Mouse (Mus musculus) lung, embryonic 16.5 days (tissue): ENCODE data around the gene C2cd2. TPM values are rescaled to one million over a fixed set of nuclear protein-coding genes. Genes with fewer than 3 reads are reported as not detected.

Experiments
- ATAC-seq: fragments of 200-750 bp; cut with Nextera tagmentation; 2 replicates; pipeline ENCODE4 v1.8.0; 2017; ENCODE audit warnings: low read depth, mild to moderate bottlenecking, moderate library complexity
- H3K27ac ChIP-seq: fragments of 300-500 bp; sonication (generic); 2 replicates; pipeline ENCODE4 v1.5.1; 2014; ENCODE audit warnings: mild to moderate bottlenecking, control low read depth, low read length
- H3K27me3 ChIP-seq: fragments of 300-500 bp; sonication (generic); 2 replicates; pipeline ENCODE4 v1.6.1; 2014; ENCODE audit warnings: low read depth, low read length, mixed read lengths; ENCODE audit not compliant: control insufficient read depth, insufficient read depth
- H3K36me3 ChIP-seq: fragments of 300-500 bp; sonication (generic); 2 replicates; pipeline ENCODE4 v1.6.1; 2014; ENCODE audit warnings: low read length; ENCODE audit not compliant: control insufficient read depth, insufficient read depth
- H3K4me1 ChIP-seq: fragments of 300-500 bp; sonication (generic); replicated peaks from 2 replicates; pipeline ENCODE4 v1.6.1; 2014; ENCODE audit warnings: low read length, mixed read lengths; ENCODE audit not compliant: control insufficient read depth, insufficient read depth
- H3K4me2 ChIP-seq: fragments of 300-500 bp; sonication (generic); 2 replicates; pipeline ENCODE4 v1.6.1; 2014; ENCODE audit warnings: low read depth, low read length, control low read depth
- H3K4me3 ChIP-seq: fragments of 300-500 bp; sonication (generic); 2 replicates; pipeline ENCODE4 v1.5.1; 2014; ENCODE audit warnings: mild to moderate bottlenecking, low read length, control low read depth
- H3K9ac ChIP-seq: fragments of 300-500 bp; sonication (generic); 2 replicates; pipeline ENCODE4 v1.6.1; 2014; ENCODE audit warnings: low read length, control low read depth
- H3K9me3 ChIP-seq: fragments of 300-500 bp; sonication (generic); 2 replicates; pipeline ENCODE4 v1.6.1; 2016; ENCODE audit warnings: low read length; ENCODE audit not compliant: control insufficient read depth
- WGBS: fragments of 180-500 bp; shearing (Covaris S2); extraction: QIAGEN DNeasy Blood & Tissue Kit; methylation state at CpG from one replicate; pipeline ENCODE4 v1.1.7; 2014; 5-methylcytosine and 5-hydroxymethylcytosine counted together
- microRNA-seq: library from miRNA; unstranded; fragments of <30 nt; microRNA quantifications from one replicate; pipeline ENCODE4, GENCODE M21; 2016
- polyA plus RNA-seq: library from polyadenylated mRNA; unstranded; fragments of >200 nt; fragmentation: Nextera tagmentation; extraction: Ambion mirVana; gene quantifications from 2 replicates; pipeline ENCODE4 v1.2.1, GENCODE M21; 2015

C2cd2 gene
- polyA plus RNA-seq, 1 experiment from 2014 or later: 15.4 TPM

- no peak overlapping the region for H3K4me2 ChIP-seq
- H3K4me1 ChIP-seq: no peaks in the 10 kb centered on the region
- H3K27me3 ChIP-seq: no peaks in the 10 kb centered on the region
- no peaks in the 10 kb centered on the region for H3K9me3 ChIP-seq
- WGBS: 82% methylated on average over 5 of the region's 5 CpGs
- H3K9ac ChIP-seq: no peak overlapping the region
- ATAC-seq: no peak
- H3K36me3 ChIP-seq: peaks cover 62% of the 10 kb centered on the region
- no peak overlapping the region for H3K4me3 ChIP-seq
- no peak overlapping the region for H3K27ac ChIP-seq
Measured at GRCm38 (mm10) chr16:97815269-97815668, 147.1 kb downstream of the C2cd2 start.

GRCm38 (mm10) chr16:97814060-97814459, 148.3 kb downstream of the C2cd2 start:
- 96% methylated on average over 2 of the region's 2 CpGs for WGBS
- Histone ChIP-seq H3K4me2 (no peak overlapping the region), H3K27ac (no peak overlapping the region), H3K36me3 (peaks cover 71% of the 10 kb centered on the region), H3K27me3 (no peaks in the 10 kb centered on the region), H3K4me1 (no peaks in the 10 kb centered on the region), H3K9ac (no peak overlapping the region), H3K9me3 (no peaks in the 10 kb centered on the region), H3K4me3 (no peak overlapping the region)
- no peak for ATAC-seq

DNA sequence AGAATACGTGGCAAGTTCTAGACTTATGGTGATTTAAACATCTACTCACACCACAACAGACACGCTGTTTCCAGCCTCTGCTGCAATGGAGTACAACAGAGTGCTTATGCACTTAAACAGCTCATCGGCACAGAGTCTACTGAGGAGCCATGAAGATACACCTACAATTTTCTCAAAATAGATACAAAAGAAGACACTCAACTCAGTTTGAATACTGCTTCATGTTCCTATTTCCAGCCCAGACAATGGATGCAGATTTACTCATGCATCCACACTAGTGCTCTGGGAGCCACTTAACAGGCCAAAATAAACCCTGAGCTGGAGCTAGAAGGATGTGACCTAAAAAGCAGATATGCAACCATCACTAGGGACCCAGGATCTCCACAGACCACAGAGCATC, 153.5 kb downstream of the C2cd2 start:
- H3K9ac ChIP-seq: no peak overlapping the region
- H3K4me3 ChIP-seq: no peak overlapping the region
- H3K9me3 ChIP-seq: no peaks in the 10 kb centered on the region
- 95% methylated on average over 3 of the region's 3 CpGs for WGBS
- no peak overlapping the region for H3K27ac ChIP-seq
- peaks cover 64% of the 10 kb centered on the region for H3K36me3 ChIP-seq
- H3K4me2 ChIP-seq: no peak overlapping the region
- no peaks in the 10 kb centered on the region for H3K27me3 ChIP-seq
- no peaks in the 10 kb centered on the region for H3K4me1 ChIP-seq
- no peak for ATAC-seq

DNA sequence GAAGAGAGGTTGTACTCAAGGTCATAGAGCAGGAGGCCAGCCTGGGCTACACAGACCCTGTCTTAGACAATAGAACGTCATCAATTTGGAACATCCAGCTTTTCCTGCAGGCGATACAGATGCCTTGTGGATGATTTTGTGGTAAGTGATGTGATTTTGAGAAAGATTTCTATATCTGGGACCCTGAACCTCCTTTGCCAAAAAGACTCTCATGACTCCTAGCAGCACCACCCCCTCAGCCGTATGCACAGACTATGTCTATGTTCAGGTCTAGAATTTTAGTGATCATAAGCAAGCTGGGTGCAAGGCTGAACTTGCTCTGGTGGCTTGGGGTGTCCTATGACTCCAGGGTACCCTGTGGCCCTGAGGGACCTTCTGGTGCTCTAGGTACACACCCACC, 156.8 kb downstream of the C2cd2 start:
- Histone ChIP-seq H3K27ac (no peak overlapping the region), H3K9me3 (no peaks in the 10 kb centered on the region), H3K9ac (no peak overlapping the region), H3K4me2 (no peak overlapping the region), H3K4me1 (no peaks in the 10 kb centered on the region), H3K36me3 (peaks cover 53% of the 10 kb centered on the region), H3K27me3 (no peaks in the 10 kb centered on the region), H3K4me3 (no peak overlapping the region)
- WGBS: 86% methylated on average over 3 of the region's 3 CpGs
- ATAC-seq: no peak

Small RNA genes within 50 kb of the gene (microRNA-seq; reads per million reads assigned to microRNA genes)
- gene Mir6964: not detected

Other genes starting within 250 kb of the C2cd2 start
- gene Ripk4, start 198.8 kb downstream of the C2cd2 start, polyA plus RNA-seq: 18.0 and 18.7 TPM in 2 replicates
- gene Prdm15, start 110.7 kb downstream of the C2cd2 start, polyA plus RNA-seq: 10.4 and 12.1 TPM in 2 replicates
- gene Zbtb21, start within 50 bp of the C2cd2 start, polyA plus RNA-seq: 12.0 and 13.6 TPM in 2 replicates
- 19.5 and 20.2 TPM in 2 replicates for gene B230307C23Rik, start 34.7 kb upstream of the C2cd2 start, polyA plus RNA-seq
- 18.9 and 19.9 TPM in 2 replicates for gene A630089N07Rik, start 119.9 kb upstream of the C2cd2 start, polyA plus RNA-seq